Mouse (Mus musculus): ENCODE results near the gene Vapb. TPM values are rescaled to one million over a fixed set of nuclear protein-coding genes. Genes with fewer than 3 reads are reported as not detected.

Vapb gene
- 5.3 and 5.7 TPM in 2 replicates for polyA plus RNA-seq (2012; rRNA removed)

DNA sequence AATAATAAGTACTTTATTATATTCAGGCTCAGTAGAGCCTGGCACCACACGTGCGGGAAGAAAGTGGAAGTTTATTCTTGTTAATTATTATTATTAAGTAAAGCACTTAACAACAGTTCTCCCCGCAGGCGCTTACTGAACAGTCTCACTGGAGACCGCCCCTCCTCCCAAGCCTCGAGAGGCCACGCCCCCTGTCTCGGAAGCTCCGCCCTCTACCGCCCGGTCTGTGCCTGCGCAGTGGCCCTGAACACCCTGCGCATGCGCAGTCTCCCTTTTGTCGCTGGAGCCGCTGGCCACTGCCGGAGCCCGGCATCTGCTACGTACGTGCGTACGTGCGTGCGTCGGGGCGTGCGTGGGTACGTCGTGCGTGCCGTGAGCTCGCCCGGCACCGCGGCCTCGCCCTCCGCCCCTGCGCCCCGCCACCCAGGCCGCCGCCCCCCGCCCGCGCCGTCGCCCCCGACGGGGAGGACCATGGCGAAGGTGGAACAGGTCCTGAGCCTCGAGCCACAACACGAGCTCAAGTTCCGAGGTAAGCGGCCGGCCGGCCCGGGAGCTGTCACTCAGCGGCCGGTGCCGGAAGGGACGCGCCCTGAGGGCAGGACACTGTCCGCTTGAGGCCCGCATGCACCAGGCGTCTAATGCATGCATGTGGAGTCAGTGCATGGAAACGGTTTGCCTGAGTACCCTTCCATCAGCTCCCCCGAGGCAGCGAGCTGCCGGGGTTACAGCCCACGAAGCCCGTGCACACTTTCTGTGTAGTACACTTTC lies at the start of gene Vapb:
TSS of gene Vapb (plus strand) at position 290 of the 768 bp plus-strand sequence.

DNA sequence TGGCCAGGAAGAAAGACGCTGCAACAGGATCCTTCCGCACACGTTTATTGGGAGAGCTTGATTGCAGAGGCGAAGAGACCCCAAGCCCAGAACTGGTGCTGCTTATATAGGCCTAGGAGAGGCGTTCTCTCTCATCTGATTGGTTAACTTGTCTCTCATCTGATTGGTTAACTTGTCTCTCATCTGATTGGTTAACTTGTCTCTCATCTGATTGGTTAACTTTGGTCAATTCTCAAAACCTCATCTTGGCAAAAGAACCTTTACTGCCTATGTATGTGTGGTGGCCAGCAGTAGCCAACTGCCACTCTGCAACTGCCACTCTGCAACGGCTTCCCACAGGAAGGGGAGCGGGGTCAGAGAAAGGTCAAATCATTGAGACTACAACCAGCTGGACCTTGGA lies 18.2 kb upstream of the Vapb start, which contains the start of gene 1700010B08Rik:
TSS of gene 1700010B08Rik (plus strand) at position 301 of the 400 bp plus-strand sequence.

Other genes starting within 250 kb of the Vapb start
- not detected in 2 replicates for gene 1700021F07Rik, start 214.9 kb upstream of the Vapb start, polyA plus RNA-seq (2012; rRNA removed)
- not detected in 2 replicates for gene Ankrd60, start 159.1 kb upstream of the Vapb start, polyA plus RNA-seq (2012; rRNA removed)
- 17.8 and 34.1 TPM in 2 replicates for gene Rab22a, start 77.8 kb upstream of the Vapb start, polyA plus RNA-seq (2012; rRNA removed)
- gene 1700010B08Rik, start 18.1 kb upstream of the Vapb start, polyA plus RNA-seq (2012; rRNA removed), result not detected in 2 replicates

Data from stomach, adult 2 months (tissue).